Mouse (Mus musculus): ENCODE results near the gene Slc38a1.

GRCm38 (mm10) chr15:96604282-96604681 is 38.4 kb downstream of the Slc38a1 start:
- no peak for TF ChIP-seq POLR2A (IDR thresholded peaks at IDR 0.05; ENCODE audit: control insufficient read depth in 1 of 2, insufficient read depth in 1 of 2, low read depth in 1 of 2, low read length in 2 of 2, poor library complexity in 1 of 2)
- TF ChIP-seq CTCF (IDR thresholded peaks at IDR 0.05 in 2 of 3, conservative IDR thresholded peaks at IDR 0.05 in 1 of 3; ENCODE audit: control insufficient read depth in 1 of 3, insufficient read depth in 1 of 3, low read depth in 2 of 3, low read length in 3 of 3, poor library complexity in 1 of 3, severe bottlenecking in 1 of 3): no peak
- no peak for TF ChIP-seq BHLHE40 (IDR thresholded peaks at IDR 0.05; ENCODE audit: borderline replicate concordance, low read depth, low read length)
- TF ChIP-seq HCFC1 (IDR thresholded peaks at IDR 0.05; ENCODE audit: low read depth, low read length): no peak
- no peak for TF ChIP-seq ETS1 (IDR thresholded peaks at IDR 0.05; ENCODE audit: low read depth, low read length)

All from MEL (cell line).